Mouse (Mus musculus) embryonic facial prominence, embryonic 12.5 days (tissue): ENCODE measurements at regions not wholly inside any gene's neighbourhood (a gene's known extent, or its start where the extent isn't known, plus 50 kb on each side); places are given as distances from the start of the nearest gene placed in this dataset.

Experiments
- ATAC-seq: fragments of 200-750 bp; cut with Nextera tagmentation; 2 replicates; pipeline ENCODE4 v1.8.0; 2017; ENCODE audit not compliant: insufficient number of reproducible peaks, insufficient read depth, low FRiP score, low TSS enrichment
- H3K27ac ChIP-seq: fragments of 300-500 bp; sonication (generic); 2 replicates; pipeline ENCODE4 v1.5.1; 2016; ENCODE audit warnings: mild to moderate bottlenecking
- H3K27me3 ChIP-seq: fragments of 300-500 bp; sonication (generic); 2 replicates; pipeline ENCODE4 v1.6.1; 2016; ENCODE audit warnings: mild to moderate bottlenecking, moderate library complexity
- H3K36me3 ChIP-seq: fragments of 300-500 bp; sonication (generic); 2 replicates; pipeline ENCODE4 v1.6.1; 2016; ENCODE audit warnings: mild to moderate bottlenecking
- H3K4me1 ChIP-seq: fragments of 300-500 bp; sonication (generic); 2 replicates; pipeline ENCODE4 v1.6.1; 2016
- H3K4me2 ChIP-seq: fragments of 300-500 bp; sonication (generic); replicated peaks from 2 replicates; pipeline ENCODE4 v1.6.1; 2016; ENCODE audit warnings: mild to moderate bottlenecking, moderate library complexity
- H3K4me3 ChIP-seq: fragments of 300-500 bp; sonication (generic); 2 replicates; pipeline ENCODE4 v1.5.1; 2016; ENCODE audit warnings: mild to moderate bottlenecking
- H3K9ac ChIP-seq: fragments of 300-500 bp; sonication (generic); 2 replicates; pipeline ENCODE4 v1.6.1; 2016; ENCODE audit warnings: mild to moderate bottlenecking, moderate library complexity
- H3K9me3 ChIP-seq: fragments of 300-500 bp; sonication (generic); 2 replicates; pipeline ENCODE4 v1.6.1; 2016; ENCODE audit warnings: mild to moderate bottlenecking, moderate library complexity
- WGBS: fragments of 180-500 bp; shearing (Covaris S2); methylation state at CpG from one replicate; pipeline ENCODE4 v1.1.7; 2016; 5-methylcytosine and 5-hydroxymethylcytosine counted together

- ATAC-seq, result no peak
- WGBS, result 60% methylated on average over 7 of the region's 7 CpGs
- H3K27me3 ChIP-seq, result no peaks in the 10 kb centered on the region; the same call in 1 of the 2 replicates
- H3K4me3 ChIP-seq, result no peak overlapping the region
- H3K9me3 ChIP-seq, result 0 out of 2 replicates have a peak, but pooled peaks cover 3% of the 10 kb centered on the region
- H3K9ac ChIP-seq, result no peak overlapping the region
- H3K27ac ChIP-seq, result no peak overlapping the region
- no peaks in the 10 kb centered on the region; the same call in 1 of the 2 replicates for H3K4me1 ChIP-seq
- H3K36me3 ChIP-seq, result no peaks in the 10 kb centered on the region
- no peak overlapping the region for H3K4me2 ChIP-seq
These were observed 252.5 kb downstream of the Hhipl2 start for GRCm38 (mm10) chr1:183670542-183670941.

- Histone ChIP-seq H3K9me3 (0 out of 2 replicates have a peak, but pooled peaks cover 3% of the 10 kb centered on the region), H3K36me3 (no peaks in the 10 kb centered on the region), H3K27me3 (no peaks in the 10 kb centered on the region; the same call in 1 of the 2 replicates), H3K27ac (no peak overlapping the region), H3K9ac (no peak overlapping the region), H3K4me3 (no peak overlapping the region), H3K4me1 (no peaks in the 10 kb centered on the region; the same call in 1 of the 2 replicates), H3K4me2 (no peak overlapping the region)
- no peak for ATAC-seq
- 66% methylated on average over 4 of the region's 4 CpGs for whole genome bisulfite sequencing
These were observed 253.5 kb downstream of the Hhipl2 start for GRCm38 (mm10) chr1:183671541-183671940.

GRCm38 (mm10) chr1:183672521-183672920 is 254.5 kb downstream of the Hhipl2 start:
- no peak for ATAC-seq
- Histone ChIP-seq H3K4me3 (no peak overlapping the region), H3K4me2 (no peak overlapping the region), H3K36me3 (no peaks in the 10 kb centered on the region), H3K9ac (no peak overlapping the region), H3K9me3 (no peaks in the 10 kb centered on the region), H3K4me1 (no peaks in the 10 kb centered on the region; the same call in 1 of the 2 replicates), H3K27ac (no peak overlapping the region), H3K27me3 (no peaks in the 10 kb centered on the region; the same call in 1 of the 2 replicates)
- 75% methylated on average over 5 of the region's 5 CpGs for WGBS

GRCm38 (mm10) chr1:183677585-183677984 is 259.6 kb downstream of the Hhipl2 start:
- Histone ChIP-seq H3K27me3 (no peaks in the 10 kb centered on the region; the same call in 1 of the 2 replicates), H3K4me2 (no peak overlapping the region), H3K9me3 (no peaks in the 10 kb centered on the region), H3K9ac (no peak overlapping the region), H3K27ac (no peak overlapping the region), H3K4me3 (no peak overlapping the region), H3K36me3 (no peaks in the 10 kb centered on the region), H3K4me1 (no peaks in the 10 kb centered on the region)
- no peak for ATAC-seq
- WGBS, result 83% methylated on average over 4 of the region's 4 CpGs

- no peak overlapping the region for H3K4me2 ChIP-seq
- H3K4me1 ChIP-seq, result no peaks in the 10 kb centered on the region
- no peaks in the 10 kb centered on the region for H3K27me3 ChIP-seq
- no peak overlapping the region for H3K27ac ChIP-seq
- H3K4me3 ChIP-seq, result no peak overlapping the region
- no peak for ATAC-seq
- H3K9ac ChIP-seq, result no peak overlapping the region
- H3K36me3 ChIP-seq, result no peaks in the 10 kb centered on the region
- H3K9me3 ChIP-seq, result no peaks in the 10 kb centered on the region
- 45% methylated on average over 11 of the region's 11 CpGs for WGBS
These were observed 261.9 kb downstream of the Hhipl2 start for GRCm38 (mm10) chr1:183679949-183680348.

- Histone ChIP-seq H3K4me3 (no peak overlapping the region), H3K36me3 (no peaks in the 10 kb centered on the region), H3K4me1 (no peaks in the 10 kb centered on the region), H3K27me3 (no peaks in the 10 kb centered on the region), H3K27ac (no peak overlapping the region), H3K4me2 (no peak overlapping the region), H3K9ac (no peak overlapping the region), H3K9me3 (no peaks in the 10 kb centered on the region)
- 74% methylated on average over 5 of the region's 5 CpGs for WGBS
- ATAC-seq, result no peak
These were observed 268.0 kb downstream of the Hhipl2 start for GRCm38 (mm10) chr1:183686056-183686455.

GRCm38 (mm10) chr1:183692756-183693155 is 274.7 kb downstream of the Hhipl2 start:
- Histone ChIP-seq H3K36me3 (no peaks in the 10 kb centered on the region), H3K4me3 (no peak overlapping the region), H3K9me3 (no peaks in the 10 kb centered on the region), H3K4me1 (no peaks in the 10 kb centered on the region), H3K27me3 (no peaks in the 10 kb centered on the region), H3K27ac (no peak overlapping the region), H3K4me2 (no peak overlapping the region), H3K9ac (no peak overlapping the region)
- no peak for ATAC-seq
- 84% methylated on average over 5 of the region's 5 CpGs for WGBS

- Histone ChIP-seq H3K4me1 (no peaks in the 10 kb centered on the region), H3K4me2 (no peak overlapping the region), H3K9ac (no peak overlapping the region), H3K4me3 (no peak overlapping the region), H3K9me3 (no peaks in the 10 kb centered on the region), H3K36me3 (no peaks in the 10 kb centered on the region), H3K27ac (no peak overlapping the region), H3K27me3 (no peaks in the 10 kb centered on the region)
- WGBS, result 82% methylated on average over 11 of the region's 11 CpGs
- no peak for ATAC-seq
These were observed 281.3 kb downstream of the Hhipl2 start for GRCm38 (mm10) chr1:183699284-183699683.

GRCm38 (mm10) chr1:183702888-183703287 is 284.9 kb downstream of the Hhipl2 start:
- ATAC-seq, result no peak
- no peak overlapping the region for H3K27ac ChIP-seq
- no peaks in the 10 kb centered on the region for H3K27me3 ChIP-seq
- no peaks in the 10 kb centered on the region for H3K36me3 ChIP-seq
- no peaks in the 10 kb centered on the region for H3K9me3 ChIP-seq
- no peak overlapping the region for H3K4me2 ChIP-seq
- H3K4me3 ChIP-seq, result no peak overlapping the region
- 0 out of 2 replicates have a peak, but pooled peaks cover 3% of the 10 kb centered on the region for H3K4me1 ChIP-seq
- H3K9ac ChIP-seq, result no peak overlapping the region
- WGBS, result 84% methylated on average over 2 of the region's 2 CpGs

GRCm38 (mm10) chr1:183712895-183713294 is 294.9 kb downstream of the Hhipl2 start:
- 75% methylated on average over 1 of the region's 1 CpGs for WGBS
- Histone ChIP-seq H3K27me3 (no peaks in the 10 kb centered on the region), H3K4me1 (no peaks in the 10 kb centered on the region), H3K36me3 (no peaks in the 10 kb centered on the region), H3K9me3 (no peaks in the 10 kb centered on the region), H3K27ac (no peak overlapping the region), H3K4me3 (no peak overlapping the region), H3K4me2 (no peak overlapping the region), H3K9ac (no peak overlapping the region)
- no peak for ATAC-seq

GRCm38 (mm10) chr1:183717060-183717459 is 296.0 kb upstream of the Dusp10 start:
- WGBS, result 56% methylated on average over 1 of the region's 1 CpGs
- H3K27me3 ChIP-seq, result no peaks in the 10 kb centered on the region
- H3K27ac ChIP-seq, result no peak overlapping the region
- H3K36me3 ChIP-seq, result no peaks in the 10 kb centered on the region
- H3K4me1 ChIP-seq, result no peaks in the 10 kb centered on the region
- ATAC-seq, result no peak
- H3K4me3 ChIP-seq, result no peak overlapping the region
- no peaks in the 10 kb centered on the region for H3K9me3 ChIP-seq
- H3K4me2 ChIP-seq, result no peak overlapping the region
- H3K9ac ChIP-seq, result no peak overlapping the region

- Histone ChIP-seq H3K36me3 (no peaks in the 10 kb centered on the region), H3K9me3 (no peaks in the 10 kb centered on the region)
These were observed 264.0 kb upstream of the Dusp10 start for GRCm38 (mm10) chr1:183749126-183749525.

GRCm38 (mm10) chr1:183754500-183754899 is 258.6 kb upstream of the Dusp10 start:
- H3K9ac ChIP-seq, result no peak overlapping the region
- no peaks in the 10 kb centered on the region for H3K36me3 ChIP-seq
- ATAC-seq, result no peak
- H3K27ac ChIP-seq, result no peak overlapping the region
- H3K9me3 ChIP-seq, result no peaks in the 10 kb centered on the region
- no peak overlapping the region for H3K4me3 ChIP-seq
- no peaks in the 10 kb centered on the region for H3K27me3 ChIP-seq
- H3K4me1 ChIP-seq, result no peaks in the 10 kb centered on the region
- H3K4me2 ChIP-seq, result no peak overlapping the region
- 88% methylated on average over 4 of the region's 4 CpGs for WGBS

More at GRCm38 (mm10) chr1:183749126-183749525, 264.0 kb upstream of the Dusp10 start:
- no peak overlapping the region for H3K27ac ChIP-seq
- H3K4me3 ChIP-seq, result no peak overlapping the region
- no peak overlapping the region for H3K4me2 ChIP-seq
- ATAC-seq, result no peak
- WGBS, result 81% methylated on average over 2 of the region's 2 CpGs
- H3K27me3 ChIP-seq, result no peaks in the 10 kb centered on the region
- H3K4me1 ChIP-seq, result no peaks in the 10 kb centered on the region
- no peak overlapping the region for H3K9ac ChIP-seq
